Mouse (Mus musculus) E14TG2a.4 (cell line): ENCODE measurements around the gene Sfxn5.

Source experiments
- H3K27me3 ChIP-seq: 2 replicates; pipeline ENCODE4 v1.6.1; 2014; ENCODE audit warnings: low read length, control low read depth; ENCODE audit not compliant: insufficient read depth
- H3K36me3 ChIP-seq: 2 replicates; pipeline ENCODE4 v1.6.1; 2014; ENCODE audit warnings: low read length, control low read depth; ENCODE audit not compliant: insufficient read depth
- H3K4me1 ChIP-seq: replicated peaks from 2 replicates; pipeline ENCODE4 v1.6.1; 2014; ENCODE audit warnings: low read depth, low read length, control low read depth
- H3K4me3 ChIP-seq: replicated peaks from 2 replicates; pipeline ENCODE4 v1.5.1; 2014; ENCODE audit warnings: mild to moderate bottlenecking, low read length
- H3K9me3 ChIP-seq: 2 replicates; pipeline ENCODE4 v1.6.1; 2014; ENCODE audit warnings: low read length, control low read depth
- CTCF ChIP-seq: conservative IDR thresholded peaks from 2 replicates; pipeline ENCODE4 v1.5.1; 2014; ENCODE audit warnings: low read length
- NANOG ChIP-seq: IDR thresholded peaks from 2 replicates; pipeline ENCODE4 v1.6.1; 2014; ENCODE audit warnings: borderline replicate concordance, low read length, mixed read lengths
- POU5F1 ChIP-seq: IDR thresholded peaks from 2 replicates; pipeline ENCODE4 v1.6.1; 2014; ENCODE audit warnings: low read length, borderline replicate concordance

The Sfxn5 gene

GRCm38 (mm10) chr6:85333000-85333669, at the start of gene Sfxn5:
Gene Sfxn5 (minus strand): TSS chr6:85333422.
- H3K27me3 ChIP-seq, result peaks cover 23% of the 10 kb centered on the region
- 0 out of 2 replicates have a peak, but pooled peaks cover 6% of the 10 kb centered on the region for H3K36me3 ChIP-seq
- TF ChIP-seq CTCF, result no peak
- TF ChIP-seq NANOG, result no peak
- TF ChIP-seq POU5F1, result no peak
- peaks cover 30% of the 10 kb centered on the region for H3K4me1 ChIP-seq
- peak within 1 kb of the TSS; percentile 97 for H3K4me3 ChIP-seq
- H3K9me3 ChIP-seq, result no peaks in the 10 kb centered on the region

GRCm38 (mm10) chr6:85382791-85383190, 49.6 kb upstream of the Sfxn5 start:
- Histone ChIP-seq H3K27me3 (no peaks in the 10 kb centered on the region), H3K9me3 (peaks cover 12% of the 10 kb centered on the region), H3K36me3 (no peaks in the 10 kb centered on the region), H3K4me1 (peaks cover 31% of the 10 kb centered on the region), H3K4me3 (no peak overlapping the region)
- TF ChIP-seq NANOG, result no peak
- TF ChIP-seq POU5F1, result no peak
- no peak for TF ChIP-seq CTCF

GRCm38 (mm10) chr6:85381648-85382020, 48.4 kb upstream of the Sfxn5 start:
- H3K4me1 ChIP-seq, result peaks cover 40% of the 10 kb centered on the region
- H3K27me3 ChIP-seq, result peaks cover 2% of the 10 kb centered on the region; the same call in 1 of the 2 replicates
- H3K4me3 ChIP-seq, result no peak overlapping the region
- peaks cover 12% of the 10 kb centered on the region for H3K9me3 ChIP-seq
- H3K36me3 ChIP-seq, result no peaks in the 10 kb centered on the region
- TF ChIP-seq NANOG (no peak), POU5F1 (no peak), CTCF (no peak)

GRCm38 (mm10) chr6:85380901-85381647, 47.9 kb upstream of the Sfxn5 start:
- Histone ChIP-seq H3K27me3 (peaks cover 4% of the 10 kb centered on the region; the same call in 1 of the 2 replicates), H3K4me1 (peaks cover 41% of the 10 kb centered on the region), H3K4me3 (0 out of 2 replicates have a peak overlapping the region, but pooled peaks have one; percentile 1), H3K36me3 (no peaks in the 10 kb centered on the region), H3K9me3 (peaks cover 12% of the 10 kb centered on the region)
- TF ChIP-seq POU5F1, result no peak
- no peak for TF ChIP-seq CTCF
- TF ChIP-seq NANOG, result no peak

GRCm38 (mm10) chr6:85380201-85380900, 47.1 kb upstream of the Sfxn5 start:
- peaks cover 48% of the 10 kb centered on the region for H3K4me1 ChIP-seq
- no peak for TF ChIP-seq NANOG
- peak; percentile 85 for TF ChIP-seq CTCF
- peaks cover 5% of the 10 kb centered on the region; the same call in 1 of the 2 replicates for H3K27me3 ChIP-seq
- H3K36me3 ChIP-seq, result no peaks in the 10 kb centered on the region
- H3K4me3 ChIP-seq, result 0 out of 2 replicates have a peak overlapping the region, but pooled peaks have one; percentile 1
- peaks cover 12% of the 10 kb centered on the region for H3K9me3 ChIP-seq

GRCm38 (mm10) chr6:85378629-85379028, 45.4 kb upstream of the Sfxn5 start:
- peaks cover 56% of the 10 kb centered on the region for H3K4me1 ChIP-seq
- no peak for TF ChIP-seq POU5F1
- no peak for TF ChIP-seq CTCF
- TF ChIP-seq NANOG, result no peak
- peaks cover 12% of the 10 kb centered on the region for H3K27me3 ChIP-seq
- no peaks in the 10 kb centered on the region for H3K36me3 ChIP-seq
- H3K4me3 ChIP-seq, result peak overlapping the region; percentile 67
- peaks cover 9% of the 10 kb centered on the region for H3K9me3 ChIP-seq

- Histone ChIP-seq H3K36me3 (no peaks in the 10 kb centered on the region), H3K4me1 (peaks cover 60% of the 10 kb centered on the region), H3K27me3 (peaks cover 19% of the 10 kb centered on the region), H3K4me3 (peak overlapping the region; percentile 17), H3K9me3 (peaks cover 9% of the 10 kb centered on the region)
- TF ChIP-seq NANOG (no peak), CTCF (no peak), POU5F1 (no peak)
These were observed 44.7 kb upstream of the Sfxn5 start for GRCm38 (mm10) chr6:85377876-85378275.

- H3K4me3 ChIP-seq, result no peak overlapping the region
- no peaks in the 10 kb centered on the region for H3K36me3 ChIP-seq
- H3K4me1 ChIP-seq, result peaks cover 67% of the 10 kb centered on the region
- H3K9me3 ChIP-seq, result peaks cover 9% of the 10 kb centered on the region
- TF ChIP-seq POU5F1 (no peak), NANOG (peak; percentile 31; the same call in 1 of the 2 replicates), CTCF (no peak)
- peaks cover 26% of the 10 kb centered on the region for H3K27me3 ChIP-seq
These were observed 44.0 kb upstream of the Sfxn5 start for GRCm38 (mm10) chr6:85377066-85377734.
